Mouse (Mus musculus) stomach, postnatal 0 days (tissue): Measurements from ENCODE around the gene Got2. TPM values are rescaled to one million over a fixed set of nuclear protein-coding genes. Genes with fewer than 3 reads are reported as not detected.
"Not testable (repeated sequence)": the region's sequence is repeated elsewhere in the genome, so short reads cannot be mapped to it uniquely, and the experiment has no call there.

Experiments used
- ATAC-seq: fragments of 200-750 bp; cut with Nextera tagmentation; 2 replicates; pipeline ENCODE4 v1.8.0; 2017; ENCODE audit not compliant: low FRiP score, low TSS enrichment
- DNase-seq: peaks from one replicate; pipeline ENCODE4 v3.0.0-alpha.2; 2016; ENCODE audit warnings: low spot score
- H3K27ac ChIP-seq: fragments of 300-500 bp; sonication (generic); replicated peaks from 2 replicates; pipeline ENCODE4 v1.5.1; 2014; ENCODE audit warnings: mild to moderate bottlenecking, control low read depth
- H3K27me3 ChIP-seq: fragments of 300-500 bp; sonication (generic); 2 replicates; pipeline ENCODE4 v1.6.1; 2014; ENCODE audit warnings: low read length; ENCODE audit not compliant: control insufficient read depth, insufficient read depth
- H3K36me3 ChIP-seq: fragments of 300-500 bp; sonication (generic); 2 replicates; pipeline ENCODE4 v1.6.1; 2014; ENCODE audit warnings: low read length, mixed read lengths; ENCODE audit not compliant: control insufficient read depth, insufficient read depth
- H3K4me1 ChIP-seq: fragments of 300-500 bp; sonication (generic); replicated peaks from 2 replicates; pipeline ENCODE4 v1.6.1; 2014; ENCODE audit warnings: antibody characterized with exemption; ENCODE audit not compliant: control insufficient read depth, insufficient read depth
- H3K4me2 ChIP-seq: fragments of 300-500 bp; sonication (generic); replicated peaks from 2 replicates; pipeline ENCODE4 v1.6.1; 2014; ENCODE audit warnings: low read depth, mild to moderate bottlenecking, control low read depth, moderate library complexity
- H3K4me3 ChIP-seq: fragments of 300-500 bp; sonication (generic); 2 replicates; pipeline ENCODE4 v1.5.1; 2014; ENCODE audit warnings: low read depth, low read length, control low read depth
- H3K9ac ChIP-seq: fragments of 300-500 bp; sonication (generic); 2 replicates; pipeline ENCODE4 v1.6.1; 2014; ENCODE audit warnings: mild to moderate bottlenecking, low read length, control low read depth, mixed read lengths
- H3K9me3 ChIP-seq: fragments of 300-500 bp; sonication (generic); 2 replicates; pipeline ENCODE4 v1.6.1; 2016; ENCODE audit warnings: low read length; ENCODE audit not compliant: control insufficient read depth
- CTCF ChIP-seq: IDR thresholded peaks from 2 replicates; pipeline ENCODE4 v1.5.1; 2016; ENCODE audit warnings: antibody characterized with exemption, low read depth, mild to moderate bottlenecking, moderate library complexity
- EP300 ChIP-seq: optimal IDR thresholded peaks from 2 replicates; pipeline ENCODE3; 2016; ENCODE audit warnings: antibody characterized with exemption
- WGBS: fragments of 180-500 bp; shearing (Covaris S2); extraction: QIAGEN DNeasy Blood & Tissue Kit; methylation state at CpG from one replicate; pipeline ENCODE4 v1.1.7; 2014; 5-methylcytosine and 5-hydroxymethylcytosine counted together
- polyA plus RNA-seq: library from polyadenylated mRNA; unstranded; fragments of >200 nt; fragmentation: Nextera tagmentation; extraction: Ambion mirVana; gene quantifications from 2 replicates; pipeline ENCODE4 v1.2.1, GENCODE M21; 2015

The Got2 gene
- polyA plus RNA-seq, 1 experiment from 2014 or later: 95.8 TPM

- no peak overlapping the region for H3K4me3 ChIP-seq
- no peak overlapping the region for H3K9ac ChIP-seq
- no peak overlapping the region for H3K27ac ChIP-seq
- 82% methylated on average over 4 of the region's 4 CpGs for WGBS
- DNase-seq (no peak), ATAC-seq (no peak)
- H3K36me3 ChIP-seq: peaks cover 4% of the 10 kb centered on the region
- no peaks in the 10 kb centered on the region for H3K27me3 ChIP-seq
- H3K9me3 ChIP-seq: no peaks in the 10 kb centered on the region
- TF ChIP-seq CTCF (no peak), EP300 (no peak)
- no peak overlapping the region for H3K4me2 ChIP-seq
- H3K4me1 ChIP-seq: no peaks in the 10 kb centered on the region
Observed at GRCm38 (mm10) chr8:95879823-95880222, 8.5 kb downstream of the Got2 start.

- TF ChIP-seq CTCF (no peak), EP300 (no peak)
- Histone ChIP-seq H3K36me3 (peaks cover 7% of the 10 kb centered on the region), H3K4me1 (no peaks in the 10 kb centered on the region), H3K27me3 (no peaks in the 10 kb centered on the region), H3K4me2 (peak overlapping the region; percentile 41), H3K9me3 (no peaks in the 10 kb centered on the region), H3K27ac (0 out of 2 replicates have a peak overlapping the region, but pooled peaks have one; percentile 35), H3K4me3 (0 out of 2 replicates have a peak overlapping the region, but pooled peaks have one; percentile 15), H3K9ac (no peak overlapping the region)
- peak; percentile 75 for DNase-seq
- 43% methylated on average over 12 of the region's 12 CpGs for WGBS
- ATAC-seq: 0 out of 2 replicates have a peak, but pooled peaks have one; percentile 51
Observed at GRCm38 (mm10) chr8:95878176-95878962, 10.0 kb downstream of the Got2 start.

GRCm38 (mm10) chr8:95875270-95875669, 13.1 kb downstream of the Got2 start:
- H3K27ac ChIP-seq: no peak overlapping the region
- H3K4me2 ChIP-seq: no peak overlapping the region
- 93% methylated on average over 7 of the region's 7 CpGs for WGBS
- peaks cover 12% of the 10 kb centered on the region for H3K36me3 ChIP-seq
- H3K4me1 ChIP-seq: no peaks in the 10 kb centered on the region
- ATAC-seq (no peak), DNase-seq (no peak)
- H3K9me3 ChIP-seq: no peaks in the 10 kb centered on the region
- no peaks in the 10 kb centered on the region for H3K27me3 ChIP-seq
- no peak overlapping the region for H3K9ac ChIP-seq
- TF ChIP-seq EP300: no peak
- no peak for TF ChIP-seq CTCF
- H3K4me3 ChIP-seq: no peak overlapping the region

GRCm38 (mm10) chr8:95871690-95872089, 16.7 kb downstream of the Got2 start:
- TF ChIP-seq EP300: no peak
- no peak for TF ChIP-seq CTCF

GRCm38 (mm10) chr8:95864851-95865250, 23.5 kb downstream of the Got2 start:
- not testable (repeated sequence) for ATAC-seq

More at GRCm38 (mm10) chr8:95871690-95872089, 16.7 kb downstream of the Got2 start:
- Histone ChIP-seq H3K27me3 (no peaks in the 10 kb centered on the region), H3K36me3 (peaks cover 15% of the 10 kb centered on the region), H3K27ac (no peak overlapping the region), H3K9ac (no peak overlapping the region), H3K4me1 (no peaks in the 10 kb centered on the region), H3K4me2 (no peak overlapping the region), H3K4me3 (no peak overlapping the region), H3K9me3 (no peaks in the 10 kb centered on the region)
- DNase-seq (no peak), ATAC-seq (no peak)
- WGBS: 88% methylated on average over 16 of the region's 16 CpGs

GRCm38 (mm10) chr8:95863761-95864440, 24.4 kb downstream of the Got2 start:
- H3K4me3 ChIP-seq, H3K4me1 ChIP-seq, H3K9me3 ChIP-seq, H3K27ac ChIP-seq, ATAC-seq, H3K36me3 ChIP-seq, DNase-seq, H3K9ac ChIP-seq, H3K4me2 ChIP-seq, H3K27me3 ChIP-seq: not testable (repeated sequence)
- WGBS: 63% methylated on average over 10 of the region's 11 CpGs

More at GRCm38 (mm10) chr8:95864851-95865250, 23.5 kb downstream of the Got2 start:
- not testable (repeated sequence) for H3K27ac ChIP-seq, H3K4me3 ChIP-seq, H3K9ac ChIP-seq, H3K36me3 ChIP-seq, H3K9me3 ChIP-seq, H3K27me3 ChIP-seq, H3K4me1 ChIP-seq, H3K4me2 ChIP-seq, DNase-seq
- WGBS: 93% methylated on average over 17 of the region's 18 CpGs
